Mouse (Mus musculus) gastrocnemius, adult 8-10 months (tissue): ENCODE measurements around the gene Serpina9. TPM values are rescaled to one million over a fixed set of nuclear protein-coding genes. Genes with fewer than 3 reads are reported as not detected.
"Not testable (repeated sequence)": the region's sequence is repeated elsewhere in the genome, so short reads cannot be mapped to it uniquely, and the experiment has no call there.

Experiments
- DNase-seq, 2 experiments: peaks; one replicate each; pipeline ENCODE4 v3.0.0; 2022; ENCODE audit warnings: low spot score in 2 of 2
- total RNA-seq, 4 experiments: library from RNA; stranded (reverse); gene quantifications; 2 replicates each; pipeline ENCODE4 v1.2.4; 2022

The Serpina9 gene
- total RNA-seq, 4 experiments from 2014 or later, result not detected

- DNase-seq, result no peak
Observed at GRCm38 (mm10) chr12:103989857-103990256, 23.7 kb downstream of the Serpina9 start, which contains the start of gene Serpina11. Gene Serpina11, minus strand, starts transcription at chr12:103989957.

- no peak for DNase-seq
Observed at GRCm38 (mm10) chr12:103989514-103989767, 24.1 kb downstream of the Serpina9 start.

GRCm38 (mm10) chr12:103988754-103989513 lies 24.6 kb downstream of the Serpina9 start:
- no peak for DNase-seq

GRCm38 (mm10) chr12:103985868-103986267 lies 27.7 kb downstream of the Serpina9 start:
- no peak for DNase-seq

- DNase-seq, result no peak
Observed at GRCm38 (mm10) chr12:103984935-103985334, 28.6 kb downstream of the Serpina9 start.

GRCm38 (mm10) chr12:103981646-103982360 lies 31.8 kb downstream of the Serpina9 start:
- DNase-seq, result no peak

- DNase-seq, result no peak
Observed at GRCm38 (mm10) chr12:103978294-103978693, 35.3 kb downstream of the Serpina9 start.

- DNase-seq, result no peak
Observed at GRCm38 (mm10) chr12:103977846-103978245, 35.7 kb downstream of the Serpina9 start.

GRCm38 (mm10) chr12:103977060-103977459 lies 36.5 kb downstream of the Serpina9 start:
- no peak for DNase-seq

GRCm38 (mm10) chr12:103971080-103971479 lies 42.5 kb downstream of the Serpina9 start:
- DNase-seq, result no peak

GRCm38 (mm10) chr12:103969577-103970116 lies 43.9 kb downstream of the Serpina9 start:
- no peak for DNase-seq

- no peak for DNase-seq
Observed at GRCm38 (mm10) chr12:103966761-103967160, 46.8 kb downstream of the Serpina9 start.

- DNase-seq, result no peak
Observed at GRCm38 (mm10) chr12:103963288-103963687, 50.3 kb downstream of the Serpina9 start.

- DNase-seq, result no peak
Observed at GRCm38 (mm10) chr12:103962860-103963259, 50.7 kb downstream of the Serpina9 start.

- no peak for DNase-seq
Observed at GRCm38 (mm10) chr12:103962337-103962736, 51.2 kb downstream of the Serpina9 start.

GRCm38 (mm10) chr12:103961716-103962115 lies 51.8 kb downstream of the Serpina9 start:
- DNase-seq, result no peak

GRCm38 (mm10) chr12:103958798-103959197 lies 54.8 kb downstream of the Serpina9 start, which contains the start of gene Serpina1e:
Gene Serpina1e, minus strand, starts transcription at chr12:103958975.
- DNase-seq, result no peak

GRCm38 (mm10) chr12:103956555-103956954 lies 57.0 kb downstream of the Serpina9 start:
- not testable (repeated sequence) for DNase-seq

- DNase-seq, result not testable (repeated sequence)
Observed at GRCm38 (mm10) chr12:103952972-103953371, 60.6 kb downstream of the Serpina9 start.

- no peak for DNase-seq
Observed at GRCm38 (mm10) chr12:103946243-103946642, 67.3 kb downstream of the Serpina9 start.
